Mouse (Mus musculus) fibroblast of lung, adult 2 months (primary cell): Measurements from ENCODE around the gene Soat1.
"Not testable (repeated sequence)": the region's sequence is repeated elsewhere in the genome, so short reads cannot be mapped to it uniquely, and the experiment has no call there.

Experiments
- DNase-seq: peaks from one replicate; pipeline ENCODE4 v3.0.0-alpha.2; 2011; ENCODE audit warnings: low read depth

The Soat1 gene

GRCm38 (mm10) chr1:156473961-156474503 is at the start of gene Soat1:
TSS of gene Soat1 (minus strand) at chr1:156474331.
- DNase-seq: peak; percentile 58

DNA sequence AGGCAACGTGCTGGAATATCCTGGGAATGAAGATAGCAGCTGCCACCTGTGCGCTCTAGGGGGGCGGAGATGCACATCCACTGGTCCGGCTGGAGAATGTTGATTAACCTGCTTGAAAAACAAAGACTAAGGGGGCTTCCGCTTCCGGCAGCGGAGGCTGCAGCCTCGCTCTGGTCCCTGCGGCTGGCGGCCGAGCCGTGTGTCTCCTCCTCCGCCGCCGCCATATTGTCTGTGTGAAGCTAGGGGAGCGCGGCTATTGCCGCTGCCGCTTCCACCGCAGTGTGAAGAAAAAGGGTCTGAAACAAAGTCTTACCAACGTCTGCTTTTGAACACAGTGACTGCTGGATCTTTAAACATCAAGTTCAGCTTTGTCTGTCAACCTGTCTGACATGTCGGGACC is 49.7 kb upstream of the Soat1 start, which contains the start of gene Gm10031:
Gene Gm10031, plus strand, starts transcription at position 171 of the 400 bp plus-strand sequence.
- DNase-seq: not testable (repeated sequence)

GRCm38 (mm10) chr1:156521796-156522517 is 47.8 kb upstream of the Soat1 start:
- no peak for DNase-seq

DNA sequence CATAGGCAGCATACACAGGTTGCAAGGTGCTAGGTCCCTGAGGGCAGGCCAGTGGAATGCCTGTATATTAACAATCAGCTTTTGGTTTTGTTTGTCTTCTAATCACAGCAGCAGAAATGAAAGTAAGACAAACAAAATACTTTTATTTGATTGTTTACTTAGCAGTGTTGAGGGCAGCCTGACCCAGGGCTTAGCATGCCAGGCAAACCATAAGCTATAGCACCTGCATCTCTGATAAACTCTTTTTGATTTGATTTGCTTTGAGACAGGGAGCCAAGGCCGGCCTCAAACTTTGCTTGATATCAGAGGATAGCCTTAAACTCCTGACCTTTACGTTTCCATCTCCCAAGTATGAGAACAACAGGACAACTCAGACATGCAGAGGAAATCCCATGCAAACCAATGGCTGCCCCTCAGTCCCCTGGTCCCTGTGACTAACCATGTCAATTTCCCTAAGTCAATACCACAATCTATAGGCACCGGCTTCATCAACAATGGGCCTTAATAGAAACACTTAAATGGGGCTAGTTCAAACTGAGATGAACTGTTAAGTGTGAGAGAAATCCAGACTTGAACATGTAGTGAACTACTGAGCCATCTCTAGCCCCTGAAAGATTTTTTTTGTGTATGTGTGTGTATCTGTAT is 46.1 kb upstream of the Soat1 start:
- no peak for DNase-seq

DNA sequence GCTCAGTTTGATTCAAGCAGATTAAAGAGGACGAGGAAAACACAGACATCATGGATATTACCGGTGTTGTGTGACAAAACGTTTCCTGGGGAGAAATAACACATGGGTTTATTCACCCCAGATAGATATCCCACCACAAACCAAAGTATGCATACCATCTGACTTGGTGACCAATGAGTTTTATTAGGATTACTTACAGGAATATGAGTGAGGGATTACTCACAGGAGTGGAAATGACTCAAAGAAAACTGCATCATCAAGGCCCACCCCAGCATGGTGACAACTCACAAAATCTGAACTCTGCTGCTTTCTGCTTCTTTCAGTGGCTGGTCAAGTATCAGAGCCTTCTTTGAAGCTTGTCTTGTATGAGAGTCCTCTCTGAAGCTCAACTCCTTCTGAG is 33.6 kb upstream of the Soat1 start:
- peak; percentile 18 for DNase-seq

DNA sequence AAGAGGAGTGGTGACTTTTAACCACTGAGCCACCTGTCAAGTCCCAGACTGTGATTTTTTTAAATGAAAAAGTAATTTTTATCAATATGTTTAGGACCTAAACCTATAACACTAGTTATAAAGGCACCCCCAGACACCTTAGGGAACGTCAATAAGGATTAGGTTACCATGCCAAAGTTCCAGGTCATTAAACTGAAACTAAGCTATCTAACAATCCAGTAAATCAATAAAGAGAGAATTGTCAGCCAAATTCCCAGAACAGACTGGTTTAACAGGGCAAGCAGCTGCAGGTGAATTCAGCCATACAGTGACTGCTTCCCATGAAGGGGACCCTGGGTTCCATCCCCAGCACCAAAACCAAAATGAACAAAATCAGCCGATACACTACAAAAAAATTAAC is 31.8 kb upstream of the Soat1 start:
- DNase-seq: no peak

GRCm38 (mm10) chr1:156504945-156505523 is 30.9 kb upstream of the Soat1 start:
- DNase-seq: no peak

GRCm38 (mm10) chr1:156496910-156497309 is 22.8 kb upstream of the Soat1 start:
- no peak for DNase-seq

DNA sequence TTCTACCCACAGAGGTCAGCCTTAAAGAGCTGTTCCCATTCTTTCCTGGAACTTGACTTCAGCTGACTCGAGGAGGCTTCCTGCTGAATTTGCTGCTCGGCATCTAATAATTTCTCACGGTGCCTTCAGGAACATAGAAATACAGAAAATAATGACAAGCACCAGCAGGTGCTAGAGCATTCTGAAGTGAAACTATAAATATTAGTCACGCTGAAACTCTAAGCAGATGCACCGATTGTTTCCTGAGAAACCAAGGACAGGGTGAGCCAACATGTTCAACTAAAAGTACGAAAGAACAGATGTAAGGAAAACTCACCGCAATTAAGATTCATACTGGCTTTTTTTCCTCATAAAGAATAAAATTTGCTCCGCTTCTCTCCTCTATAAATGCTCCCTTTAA is 20.9 kb upstream of the Soat1 start:
- DNase-seq: no peak

DNA sequence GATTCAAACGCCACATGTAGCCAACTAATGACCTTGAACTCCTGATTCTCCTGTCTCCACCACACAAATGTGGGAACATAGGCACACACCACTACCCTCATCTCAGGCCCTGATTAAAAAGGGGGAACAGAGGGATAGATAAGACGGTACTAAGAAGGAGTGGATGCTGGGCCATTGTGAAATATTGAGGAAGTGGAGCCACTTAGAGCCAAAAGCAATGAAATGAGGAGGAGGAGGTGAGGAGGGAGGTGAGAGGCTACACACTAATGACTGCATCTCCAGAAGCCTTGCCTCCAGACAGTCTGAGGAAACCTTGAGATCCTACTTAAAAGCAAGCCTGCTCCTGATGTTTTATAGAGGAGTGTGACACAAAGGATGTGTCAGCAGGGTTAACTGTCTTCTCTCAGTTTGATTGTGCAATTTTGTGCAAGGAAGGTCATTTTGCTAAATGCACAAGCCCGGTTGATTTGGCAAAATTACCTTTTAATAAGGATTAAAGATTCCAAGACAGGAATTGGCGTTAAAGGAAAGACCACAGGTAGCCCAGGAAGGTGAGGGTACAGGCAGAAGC is 17.2 kb upstream of the Soat1 start:
- DNase-seq: no peak

DNA sequence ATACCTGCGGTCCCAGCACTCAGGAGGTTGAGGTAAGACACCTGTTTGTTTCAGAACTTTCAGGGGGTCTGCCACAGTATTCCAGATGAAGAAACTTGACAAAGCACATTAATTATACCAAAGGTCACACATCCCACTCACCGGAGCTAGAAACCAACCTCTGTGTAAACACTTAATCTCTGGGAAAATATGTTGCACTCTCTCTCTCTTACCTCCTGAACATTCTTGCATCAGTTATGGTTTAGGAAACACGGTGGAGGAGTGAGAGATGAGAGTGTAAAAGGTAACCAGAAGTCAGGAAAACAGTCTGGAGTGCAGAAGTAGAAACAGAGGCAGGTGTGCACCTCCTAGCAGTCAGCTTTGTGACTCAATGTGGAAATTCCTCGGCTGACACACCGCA is 13.9 kb upstream of the Soat1 start:
- no peak for DNase-seq

DNA sequence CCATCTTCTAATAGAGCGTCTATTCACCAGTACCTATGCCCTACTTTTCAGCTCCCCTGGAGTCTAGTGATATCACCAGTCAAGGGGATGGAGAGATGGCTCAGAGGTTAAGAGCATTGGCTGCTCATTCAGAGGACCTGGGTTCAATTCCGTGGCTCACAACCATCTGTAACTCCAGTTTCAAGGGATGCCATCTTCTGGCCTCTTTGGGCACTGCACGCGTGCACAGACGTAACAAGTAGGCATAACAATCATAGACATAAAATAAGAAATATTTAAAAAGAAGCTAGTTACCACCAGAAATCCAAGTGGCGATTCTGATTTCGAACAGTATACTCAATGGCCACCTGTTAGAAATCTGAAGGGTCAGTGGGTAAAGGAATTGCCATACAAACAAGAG is 13.4 kb upstream of the Soat1 start:
- no peak for DNase-seq

DNA sequence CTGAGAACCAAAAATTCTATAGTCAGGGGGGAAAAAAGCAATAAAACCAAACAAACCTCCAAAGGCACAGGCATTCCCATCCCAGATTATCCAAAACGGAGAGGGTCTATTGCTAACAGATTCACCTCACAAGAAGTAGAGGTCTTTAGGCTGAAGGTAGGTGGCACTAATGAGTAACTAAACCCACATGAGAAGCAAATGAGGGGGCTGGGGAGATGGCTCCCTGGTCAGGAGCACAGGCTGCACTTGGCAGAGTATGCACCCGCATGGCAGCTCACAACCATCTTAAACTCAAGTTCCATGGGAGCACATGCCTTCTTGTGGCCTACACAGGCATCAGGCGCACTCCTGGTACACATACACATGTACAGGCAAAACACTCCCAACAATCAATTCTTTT is 7.7 kb upstream of the Soat1 start:
- no peak for DNase-seq

DNA sequence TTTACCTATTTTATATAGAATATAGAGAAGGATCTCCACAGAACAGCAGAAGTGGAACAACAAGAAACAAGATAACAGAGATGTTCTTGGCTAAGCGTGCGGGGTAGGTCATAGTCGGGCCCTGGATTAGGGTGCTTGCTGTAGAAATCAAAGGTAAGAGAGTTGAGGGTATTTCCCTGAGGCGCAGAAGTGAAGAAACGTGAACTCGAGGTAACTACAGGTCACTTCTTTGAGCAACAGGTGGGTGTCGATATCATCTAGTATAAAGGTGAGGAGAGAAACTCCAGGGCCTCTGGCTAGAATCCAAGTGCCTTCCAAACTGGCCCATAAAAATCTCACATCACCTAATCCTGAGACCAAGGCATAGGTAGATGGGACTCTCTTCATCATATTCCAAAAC is 2.4 kb upstream of the Soat1 start:
- no peak for DNase-seq

- no peak for DNase-seq
Observed at GRCm38 (mm10) chr1:156476016-156476415, 1.9 kb upstream of the Soat1 start.

- no peak for DNase-seq
Observed at GRCm38 (mm10) chr1:156474854-156475253, 723 bp upstream of the Soat1 start.

DNA sequence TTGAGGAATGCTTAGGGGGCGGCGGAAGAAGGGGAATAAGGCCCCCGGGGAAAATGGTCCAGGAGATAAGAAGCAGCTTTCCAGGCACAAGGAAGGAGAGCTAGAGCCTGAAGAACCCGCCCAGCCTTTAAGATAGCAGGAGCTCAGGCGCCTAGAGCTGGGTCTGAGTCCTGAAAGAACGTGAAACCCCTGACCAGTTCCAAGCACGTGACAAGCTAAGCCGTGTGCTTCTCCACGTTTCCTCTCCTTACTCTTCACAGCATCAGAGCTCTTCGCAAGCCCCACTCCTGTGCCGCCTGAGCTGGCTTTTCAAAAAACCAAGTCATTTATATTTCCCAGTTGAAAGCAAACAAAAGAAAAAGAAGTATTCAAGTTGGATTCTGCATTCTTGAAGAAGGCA is 1.1 kb downstream of the Soat1 start:
- DNase-seq: no peak

- no peak for DNase-seq
Observed at GRCm38 (mm10) chr1:156471955-156472354, 2.2 kb downstream of the Soat1 start.

DNA sequence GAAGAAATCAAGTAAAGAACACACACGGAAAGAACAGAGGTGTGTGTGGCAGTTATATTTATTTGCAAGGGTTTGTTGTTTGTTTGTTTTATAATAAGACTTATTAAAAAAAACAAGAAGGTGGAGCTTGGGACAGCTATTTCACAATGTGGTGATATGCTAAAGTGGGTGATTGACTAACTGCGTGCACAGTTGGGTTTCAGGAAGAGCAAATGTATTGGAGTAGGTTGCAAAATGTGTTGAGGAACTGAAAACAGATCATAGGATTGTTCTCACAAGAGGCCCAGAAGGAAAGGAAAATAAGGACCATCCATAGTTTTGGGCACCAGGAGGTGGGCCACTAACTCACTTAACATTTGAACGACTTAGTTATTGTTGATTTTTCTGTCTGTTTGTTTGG is 3.1 kb downstream of the Soat1 start:
- no peak for DNase-seq

GRCm38 (mm10) chr1:156470557-156470956 is 3.6 kb downstream of the Soat1 start:
- DNase-seq: no peak

DNA sequence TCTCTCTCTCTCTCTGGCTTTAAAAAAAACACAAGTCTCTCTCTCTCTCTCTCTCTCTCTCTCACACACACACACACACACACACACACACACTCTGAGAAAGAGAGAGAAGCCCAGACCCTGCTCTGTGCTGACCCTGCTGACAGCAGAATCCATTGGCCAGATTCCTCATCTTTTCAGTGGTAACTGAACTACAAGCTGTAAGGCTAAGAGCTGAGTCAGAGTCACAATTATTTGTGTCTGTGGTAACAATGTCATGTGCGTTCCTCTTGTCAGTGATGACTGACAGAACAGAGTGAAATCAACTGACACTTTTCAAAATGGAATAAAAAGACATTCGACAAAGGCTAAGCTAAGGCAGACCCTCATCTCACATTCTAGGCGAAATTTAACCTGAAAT is 5.6 kb downstream of the Soat1 start:
- no peak for DNase-seq

DNA sequence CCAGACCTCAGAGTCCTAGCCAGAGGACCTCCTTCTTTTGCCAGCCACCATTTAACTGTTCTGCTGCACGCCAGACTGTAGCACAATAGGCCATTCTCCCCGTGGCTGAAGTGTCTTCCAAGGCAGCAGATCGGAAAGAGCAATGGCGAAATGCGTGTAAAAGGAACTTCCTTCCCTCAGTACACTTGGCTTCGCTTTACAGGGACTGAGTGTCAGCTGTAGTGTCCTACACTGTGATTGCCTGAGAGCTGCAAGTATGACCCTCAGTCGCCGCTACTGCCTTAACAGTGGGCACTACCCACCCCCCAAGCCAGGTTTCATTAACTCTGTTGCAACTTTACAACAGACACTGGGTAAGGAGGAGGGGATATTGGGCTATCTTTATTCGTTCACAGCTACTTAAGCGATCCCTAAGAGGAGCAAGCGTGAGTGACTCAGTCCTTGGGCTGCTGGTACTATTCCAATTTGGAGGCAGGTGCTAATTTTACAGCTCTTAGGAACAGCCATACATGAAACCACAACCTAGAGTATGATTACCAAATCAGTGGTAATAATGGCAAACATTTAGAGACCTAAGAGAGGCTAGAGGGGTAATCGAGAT is 6.4 kb downstream of the Soat1 start:
- DNase-seq: no peak
